Mouse (Mus musculus) lung, adult 2 months (tissue): Measurements from ENCODE around the gene Nmbr.

Source experiments
- CTCF ChIP-seq: fragments of 200-500 bp; IDR thresholded peaks from 2 replicates; pipeline ENCODE4 v1.5.1; 2011; ENCODE audit warnings: mild to moderate bottlenecking, low read length, control low read depth; ENCODE audit not compliant: insufficient read depth
- POLR2A ChIP-seq: fragments of 200-500 bp; IDR thresholded peaks from 2 replicates; pipeline ENCODE4 v1.6.1; 2011; ENCODE audit warnings: low read depth, mild to moderate bottlenecking, control low read depth, low read length, borderline replicate concordance; ENCODE audit errors: extremely low read depth

DNA sequence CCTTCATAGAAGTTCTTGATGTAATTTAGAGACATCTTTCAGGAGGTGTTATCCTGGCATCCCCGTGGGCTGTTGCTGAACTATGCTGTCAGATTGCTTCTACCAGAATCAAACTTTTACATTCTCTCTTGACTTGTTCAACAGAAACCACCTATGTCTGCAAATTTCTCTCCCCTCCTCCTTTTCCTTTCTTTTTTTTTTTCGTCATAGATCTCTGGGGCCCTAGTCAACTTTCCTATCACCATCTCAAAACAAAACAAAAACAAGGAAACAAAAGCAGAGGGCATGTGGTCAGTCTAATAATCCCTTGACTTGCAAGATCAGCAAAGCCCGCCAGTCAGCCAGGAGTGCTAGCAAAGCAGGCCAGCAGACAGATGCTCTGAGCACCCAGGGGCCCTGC, 12.7 kb downstream of the Nmbr start, which contains the start of gene Gje1:
- TF ChIP-seq CTCF (no peak), POLR2A (no peak)
